Mouse (Mus musculus): ENCODE results near the gene Pip5k1c.

Pip5k1c gene

DNA sequence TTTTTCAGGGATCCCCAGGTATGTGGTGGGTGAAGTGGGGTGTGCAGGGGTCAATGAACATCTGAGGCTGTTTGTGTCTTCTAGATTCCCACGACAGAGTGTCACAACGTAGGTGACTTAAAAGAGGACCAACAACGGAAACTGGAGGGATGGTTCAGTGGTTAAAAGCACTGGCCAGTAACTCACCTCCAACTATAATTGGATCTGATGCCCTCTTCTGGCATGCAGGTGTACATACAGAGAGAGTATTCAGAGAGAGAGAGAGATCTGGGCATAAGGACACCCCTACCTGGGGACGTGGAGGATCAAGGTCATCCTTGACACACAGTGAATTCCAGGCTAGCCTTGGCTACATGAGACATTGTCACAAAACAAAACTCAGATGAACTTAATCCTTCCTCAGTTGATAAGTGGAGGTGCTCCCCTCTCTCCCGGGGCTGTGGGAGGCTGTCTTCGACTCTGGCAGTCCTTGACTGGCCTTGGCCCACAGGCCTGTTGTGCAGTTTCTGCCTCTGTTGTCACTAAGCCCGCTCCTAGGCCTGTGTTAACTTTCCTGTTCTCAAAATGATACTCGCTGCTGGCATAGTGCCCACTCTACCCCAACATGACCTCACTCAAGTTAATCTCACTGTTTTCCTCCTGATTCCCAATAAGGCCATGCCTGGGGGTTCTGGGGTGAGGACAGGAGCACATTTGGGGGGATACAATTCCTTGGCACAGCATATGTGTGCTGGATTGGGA is 51.8 kb downstream of the Pip5k1c start:
- DNase-seq (ENCODE audit: extremely low spot score, low read depth, low spot score) = no peak

DNA sequence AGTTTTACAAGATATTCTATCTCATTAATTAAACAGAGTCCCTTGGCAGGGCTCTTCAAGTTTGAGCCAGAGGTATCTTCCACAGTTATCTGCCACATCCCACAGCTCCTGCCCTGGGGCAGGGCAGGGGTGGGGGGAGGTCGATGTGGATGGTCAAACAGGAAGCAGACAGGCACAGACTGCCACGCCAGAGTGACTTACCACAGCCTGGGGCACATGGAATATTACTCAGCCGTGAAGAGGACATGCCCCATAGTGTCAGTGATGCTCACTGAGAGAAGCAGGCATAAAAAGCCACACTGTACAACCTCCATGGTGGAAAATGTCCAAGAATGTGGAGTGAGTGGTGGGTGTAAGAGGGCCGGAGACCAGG is 52.4 kb downstream of the Pip5k1c start:
- DNase-seq (ENCODE audit: extremely low spot score, low read depth, low spot score) = no peak

DNA sequence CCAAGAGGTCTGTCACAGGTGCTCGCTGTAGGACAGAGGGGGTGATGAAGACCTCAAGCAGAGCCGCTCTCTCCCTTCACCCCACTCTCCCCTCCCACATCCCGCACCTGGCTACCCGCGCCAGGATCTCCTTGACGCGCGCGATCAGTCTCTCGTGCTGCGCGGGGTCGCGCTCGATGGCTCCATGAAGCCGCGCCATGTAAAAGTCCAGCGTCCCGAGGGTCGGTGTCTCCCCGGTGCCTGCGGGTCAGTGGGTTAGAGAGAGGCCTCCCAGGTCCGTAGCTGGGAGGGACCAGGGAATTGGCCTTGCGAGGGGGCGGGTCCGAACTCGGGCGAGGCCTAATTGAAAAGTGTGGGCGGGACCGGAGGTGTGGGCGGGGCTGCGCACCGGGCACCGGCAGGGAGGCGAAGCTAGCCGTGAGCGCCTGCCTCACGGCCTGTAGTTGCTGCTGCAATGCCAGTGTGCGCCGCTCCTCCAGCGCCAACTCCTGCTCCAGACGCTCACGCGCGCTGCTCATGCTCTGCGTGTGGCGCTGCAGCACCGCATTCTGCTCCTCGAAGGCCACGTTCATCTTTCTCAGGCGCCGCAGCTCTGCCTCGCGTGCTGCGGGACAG is 53.8 kb downstream of the Pip5k1c start:
- DNase-seq (ENCODE audit: extremely low spot score, low read depth, low spot score) = no peak

DNA sequence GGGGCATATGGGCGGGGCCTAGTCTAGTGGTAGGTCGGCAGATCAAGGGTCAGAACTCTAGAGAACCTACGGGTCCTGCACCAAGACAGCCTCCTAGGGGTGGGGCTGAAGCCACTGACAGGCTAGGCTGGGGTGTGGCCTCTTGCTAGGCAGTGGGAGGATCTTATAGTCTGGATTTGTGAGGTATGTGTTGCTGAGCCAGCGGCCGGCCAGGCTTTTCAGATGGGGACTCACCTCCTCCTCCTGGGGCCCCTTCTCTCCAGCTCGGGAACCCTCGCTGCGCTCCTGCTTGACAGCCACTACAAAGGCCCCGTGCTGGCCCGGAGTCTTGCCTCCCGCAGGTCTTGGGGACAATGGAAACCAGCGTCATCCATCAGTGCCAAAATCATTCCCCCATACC is 56.4 kb downstream of the Pip5k1c start:
- no peak for DNase-seq (ENCODE audit: extremely low spot score, low read depth, low spot score)

DNA sequence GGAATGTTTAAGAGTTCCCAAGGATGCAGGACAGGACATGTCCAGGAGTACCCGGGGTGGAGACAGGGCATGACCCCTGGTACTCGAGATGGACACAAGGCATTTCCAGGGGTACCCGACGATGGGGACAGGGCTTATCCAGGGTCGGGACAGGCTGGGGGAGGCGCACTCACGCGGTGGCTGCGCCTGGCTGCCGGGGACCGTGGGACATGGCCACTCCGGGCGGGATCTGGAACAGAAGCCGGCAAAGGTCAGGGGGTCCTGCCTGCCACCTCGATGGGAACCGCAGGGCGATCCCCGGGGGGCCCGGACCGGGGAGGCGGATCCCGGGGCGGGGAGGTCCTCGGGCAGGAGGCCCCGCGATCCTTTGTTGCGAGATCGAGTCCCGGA is 57.2 kb downstream of the Pip5k1c start:
- no peak for DNase-seq (ENCODE audit: extremely low spot score, low read depth, low spot score)

DNA sequence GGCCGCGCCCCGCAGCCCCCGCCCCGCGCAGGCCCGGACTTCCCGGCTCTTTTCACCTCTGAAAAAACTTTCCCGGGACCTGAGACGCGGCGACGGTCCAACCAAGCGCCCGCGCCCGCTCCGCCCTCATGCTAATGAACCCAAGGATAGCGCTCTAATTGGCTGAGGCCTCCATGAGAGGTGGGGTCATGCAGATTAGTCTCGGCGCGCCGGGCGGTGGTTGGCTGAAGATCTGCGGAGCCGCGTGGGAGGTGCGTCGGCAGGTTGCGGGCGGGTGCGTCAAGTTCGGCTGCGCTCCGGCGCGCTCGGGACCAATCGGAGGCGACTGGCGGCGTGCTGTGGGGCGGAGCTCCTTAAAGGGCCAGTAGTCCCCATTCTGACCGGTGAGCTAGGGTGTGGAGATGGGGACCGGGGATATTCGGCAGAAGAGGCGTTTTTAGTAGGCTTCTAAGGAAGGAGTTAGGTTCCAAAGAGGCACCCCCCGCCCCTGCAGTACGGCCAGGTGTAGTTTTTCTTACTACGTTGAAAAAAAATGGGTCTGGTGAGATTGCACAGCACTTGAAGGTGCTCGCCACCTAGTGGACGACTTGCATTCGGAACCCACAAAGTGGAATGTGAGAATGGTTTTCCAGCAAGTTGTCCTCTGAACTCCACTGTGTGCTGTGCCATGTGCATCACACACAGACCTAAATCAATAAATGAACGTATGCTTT is 57.7 kb downstream of the Pip5k1c start, which contains the start of gene Hmg20b:
TSS of gene Hmg20b (minus strand) at position 130 of the 713 bp plus-strand sequence.
- DNase-seq (ENCODE audit: extremely low spot score, low read depth, low spot score) = peak; percentile 89

DNA sequence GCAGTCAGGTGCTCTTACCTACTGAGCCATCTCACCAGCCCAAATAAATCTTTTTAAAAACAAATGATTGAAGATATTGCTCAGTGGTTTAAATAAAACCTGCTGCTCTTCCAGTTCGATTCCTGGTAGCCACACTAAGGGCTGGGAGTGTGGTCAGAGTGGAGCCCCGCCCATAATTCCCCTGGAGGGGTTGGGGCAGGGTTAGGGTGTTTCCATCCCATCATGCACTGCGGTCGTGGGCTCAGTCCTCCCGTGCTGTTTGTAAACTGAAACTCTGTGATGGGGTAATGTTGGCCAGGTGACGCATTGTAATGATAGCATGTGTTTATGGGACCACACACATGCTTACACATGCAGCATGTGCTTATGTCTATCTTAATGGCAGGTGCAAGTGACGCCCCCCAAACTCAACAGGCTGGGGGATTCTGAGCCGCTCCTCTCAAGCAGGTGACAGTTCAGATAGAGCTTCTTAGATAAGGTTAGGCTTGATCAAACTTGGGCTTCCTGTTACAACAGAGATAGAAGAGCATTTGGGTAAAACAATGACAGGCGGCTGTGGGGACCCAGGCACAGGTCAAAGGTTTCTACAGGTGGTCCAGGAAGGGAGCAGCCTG is 59.0 kb downstream of the Pip5k1c start:
- no peak for DNase-seq (ENCODE audit: extremely low spot score, low read depth, low spot score)

DNA sequence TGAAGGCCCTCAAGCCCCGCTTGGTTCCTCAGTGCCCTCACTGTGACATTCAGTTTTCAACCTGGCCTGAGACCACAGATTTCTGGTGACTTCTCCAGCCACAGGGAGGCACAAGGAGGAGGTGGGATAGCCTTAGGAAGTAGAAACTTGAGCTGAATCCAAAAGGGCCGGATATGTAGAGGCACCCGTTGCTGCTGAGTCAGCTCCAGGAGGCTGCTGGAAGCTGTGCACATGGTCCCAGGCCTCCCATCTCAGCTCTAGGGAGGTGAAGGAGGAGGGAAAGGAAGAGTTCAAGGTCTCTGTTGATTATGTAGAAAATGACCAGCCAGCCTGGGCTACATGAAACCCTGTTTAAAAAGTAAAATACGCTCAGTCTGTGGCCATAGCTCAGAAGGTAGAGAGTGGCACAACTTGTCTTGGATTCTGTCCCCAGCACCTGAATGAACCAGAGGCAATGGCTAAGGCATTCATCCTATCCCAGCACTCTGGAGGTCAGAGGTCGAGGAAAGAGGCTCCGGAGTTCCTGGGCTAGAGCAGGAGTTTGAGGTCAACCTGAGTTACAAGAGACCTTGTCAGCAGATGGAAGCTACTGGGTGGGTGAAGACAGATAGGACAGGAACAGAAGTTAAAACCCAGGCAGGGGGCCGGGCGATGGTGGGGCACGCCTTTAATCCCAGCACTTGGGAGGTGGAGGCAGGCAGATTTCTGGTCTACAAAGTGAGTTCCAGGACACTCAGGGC is 62.1 kb downstream of the Pip5k1c start:
- no peak for DNase-seq (ENCODE audit: extremely low spot score, low read depth, low spot score)

DNA sequence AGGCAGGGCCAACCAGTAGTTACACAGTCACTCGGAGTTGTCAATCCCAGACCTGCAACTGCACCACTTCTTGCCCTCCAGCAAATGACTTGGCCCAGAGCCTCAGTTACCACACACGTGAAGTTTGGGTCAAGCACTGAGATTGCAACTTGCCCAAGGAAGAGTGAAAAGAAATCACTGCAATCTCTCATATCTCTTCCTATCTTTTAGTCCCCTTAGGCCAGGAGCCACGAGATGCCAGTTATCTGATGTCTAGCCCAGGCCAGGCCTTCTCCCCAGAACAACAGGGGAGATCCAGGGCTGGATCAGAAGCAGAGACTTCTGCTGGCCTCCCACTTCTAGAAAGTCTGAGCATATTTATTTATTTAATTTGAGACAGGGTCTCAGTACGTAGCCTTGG is 62.8 kb downstream of the Pip5k1c start:
- no peak for DNase-seq (ENCODE audit: extremely low spot score, low read depth, low spot score)

DNA sequence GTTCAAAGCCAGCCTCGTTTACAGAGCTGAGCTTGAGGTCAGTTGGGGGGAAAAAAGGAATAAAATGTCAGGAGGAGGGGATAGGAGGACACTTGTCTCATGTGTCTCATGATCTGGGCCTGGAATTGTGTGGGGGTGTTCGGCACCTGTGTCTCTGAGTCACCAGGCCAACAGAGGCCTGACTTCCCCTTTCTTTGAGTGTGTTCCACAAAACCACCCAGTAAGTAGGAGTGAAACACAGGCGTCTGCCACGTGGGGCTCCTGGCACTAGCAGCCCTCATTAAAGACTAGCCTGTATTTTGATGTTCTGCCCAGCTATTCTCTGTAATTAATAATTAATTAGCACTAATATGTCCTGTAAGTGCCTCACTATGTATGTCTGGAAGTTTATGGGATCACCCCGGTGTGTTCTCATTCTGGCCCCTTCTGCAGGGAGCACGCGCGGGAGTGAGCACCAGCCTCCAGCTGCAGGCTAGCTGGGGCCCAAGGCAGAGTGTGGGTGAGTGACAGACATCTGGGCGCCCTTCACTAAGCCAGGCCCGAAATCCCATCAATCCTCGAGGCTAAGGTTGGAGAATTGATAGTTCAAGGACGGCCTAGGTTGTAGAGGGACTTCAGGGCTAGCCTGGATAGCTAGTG is 63.7 kb downstream of the Pip5k1c start:
- no peak for DNase-seq (ENCODE audit: extremely low spot score, low read depth, low spot score)

DNA sequence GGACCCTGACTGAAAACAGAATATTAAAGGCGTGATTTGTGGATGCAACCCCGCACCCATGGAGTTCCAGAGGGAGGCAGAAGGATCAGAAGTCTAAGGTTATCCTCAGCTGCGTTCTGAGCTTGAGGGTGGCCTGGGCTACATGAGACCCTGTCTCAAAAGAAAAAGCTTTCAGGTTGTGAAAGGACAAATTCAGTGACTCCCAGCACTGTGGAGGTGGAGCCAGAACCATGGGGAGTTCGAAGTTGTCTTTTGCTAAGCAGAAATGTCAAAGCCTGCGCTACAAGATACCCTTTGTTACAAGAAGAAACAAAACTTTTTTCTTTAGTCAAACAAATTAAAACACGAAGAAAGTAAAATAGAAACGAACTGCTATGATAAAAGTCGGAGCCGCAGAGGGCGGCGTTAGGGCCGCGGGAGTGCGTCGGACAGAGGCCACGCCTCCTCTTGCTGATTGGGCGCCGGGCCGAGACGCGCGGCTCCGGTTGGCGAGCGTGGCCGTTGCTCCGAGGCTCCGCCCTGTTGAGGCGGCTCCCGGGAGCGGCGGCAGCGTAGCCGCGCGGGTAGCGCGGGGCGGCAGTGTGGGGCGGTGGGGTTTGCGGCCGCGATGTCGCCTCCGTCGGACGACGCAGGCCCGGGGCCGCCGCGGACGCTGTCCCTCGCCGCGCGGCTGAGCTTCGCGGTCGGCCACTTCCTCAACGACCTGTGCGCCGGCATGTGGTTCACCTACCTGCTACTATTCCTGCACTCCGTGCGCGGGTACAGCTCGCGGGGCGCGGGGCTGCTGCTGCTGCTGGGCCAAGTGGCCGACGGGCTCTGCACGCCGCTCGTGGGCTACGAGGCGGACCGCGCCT is 64.5 kb downstream of the Pip5k1c start, which contains the start of gene Mfsd12:
TSS of gene Mfsd12 (plus strand) at position 501 of the 854 bp plus-strand sequence.
- DNase-seq (ENCODE audit: extremely low spot score, low read depth, low spot score) = no peak

DNA sequence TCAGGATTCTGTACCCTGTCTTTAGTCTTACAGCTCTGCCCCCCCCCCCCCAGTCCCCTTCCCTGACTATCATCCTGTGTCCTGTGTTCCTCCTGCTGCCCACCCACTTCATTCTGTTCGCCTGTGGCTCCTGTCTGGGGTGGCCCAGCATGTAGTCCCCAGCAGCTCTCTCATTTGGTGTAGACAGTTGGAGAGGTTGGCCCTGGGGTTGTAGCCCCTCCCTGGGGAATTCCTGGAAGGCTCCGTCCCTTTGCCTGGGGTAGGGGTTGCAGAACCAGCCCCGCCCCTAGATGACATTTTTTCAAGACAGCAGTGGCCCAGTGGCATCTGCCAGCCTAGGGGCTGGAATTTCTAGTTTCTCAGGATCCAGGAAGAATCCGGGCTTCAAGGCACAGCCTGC is 65.4 kb downstream of the Pip5k1c start:
- DNase-seq (ENCODE audit: extremely low spot score, low read depth, low spot score) = no peak

DNA sequence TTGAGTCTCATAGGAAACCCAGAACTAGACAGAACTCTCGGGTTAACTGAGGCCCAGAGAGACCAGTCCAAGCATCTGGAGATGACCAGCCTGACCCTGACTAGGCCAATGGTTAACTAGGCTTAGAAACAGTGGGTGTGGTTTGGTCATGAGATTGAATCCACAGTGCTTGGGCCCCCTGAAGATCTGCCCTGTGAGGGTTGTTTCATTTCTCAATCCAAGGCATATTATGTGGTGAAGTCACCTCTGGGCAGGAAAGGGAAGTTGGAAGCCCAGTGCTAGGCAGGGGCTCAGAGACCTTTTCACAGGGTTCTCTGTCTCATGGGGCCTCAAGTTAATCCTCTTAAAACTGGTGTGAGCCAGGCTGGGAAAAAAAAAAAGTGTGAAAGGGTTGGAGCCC is 66.1 kb downstream of the Pip5k1c start:
- DNase-seq (ENCODE audit: extremely low spot score, low read depth, low spot score) = no peak

DNA sequence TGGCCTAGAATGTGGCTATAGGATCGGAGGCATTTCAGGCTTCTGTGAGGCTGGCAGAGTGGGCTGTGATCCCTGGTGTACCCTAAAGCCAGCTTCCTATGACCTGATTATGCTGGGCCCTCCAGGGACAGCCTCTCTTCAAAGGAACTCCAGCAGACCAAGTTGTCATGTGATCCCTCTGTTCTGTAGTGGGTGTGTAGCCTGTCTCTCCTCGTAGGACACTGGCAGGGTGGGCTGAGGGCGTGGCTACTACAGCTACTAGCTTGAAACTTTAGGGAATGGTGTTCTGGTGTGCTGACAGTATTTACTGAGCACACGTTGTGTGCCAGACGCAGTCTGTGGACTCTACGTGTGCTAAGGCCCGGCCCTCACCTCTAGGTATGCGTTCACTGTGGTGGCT is 68.0 kb downstream of the Pip5k1c start:
- no peak for DNase-seq (ENCODE audit: extremely low spot score, low read depth, low spot score)

DNA sequence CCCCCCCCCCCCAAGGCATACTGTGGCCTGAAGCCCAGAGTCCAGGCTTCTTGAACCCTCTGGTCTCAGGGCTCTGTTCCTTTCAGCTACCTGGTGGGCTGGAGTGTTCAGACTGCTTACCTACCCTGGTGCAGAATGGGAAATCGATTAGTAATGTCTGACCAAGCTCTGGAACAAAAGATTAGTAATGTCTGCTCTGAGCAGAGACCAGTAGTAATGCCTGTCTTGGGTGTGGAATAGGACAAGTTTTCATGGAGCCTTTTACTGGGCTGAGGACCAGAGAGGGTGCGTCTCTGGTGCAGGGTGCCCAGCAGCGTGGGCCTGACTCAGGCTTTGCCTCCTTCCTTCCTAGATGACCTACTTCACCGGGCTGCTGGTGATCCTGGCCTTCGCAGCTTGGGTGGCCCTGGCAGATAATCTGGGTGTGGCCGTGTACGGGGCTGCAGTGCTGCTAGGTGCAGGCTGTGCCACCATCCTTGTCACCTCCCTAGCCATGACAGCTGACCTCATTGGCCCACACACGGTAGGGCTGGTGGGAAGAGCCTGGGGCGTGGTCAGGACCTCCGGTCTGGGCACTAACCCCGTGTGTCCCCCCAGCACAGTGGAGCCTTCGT is 69.7 kb downstream of the Pip5k1c start:
- DNase-seq (ENCODE audit: extremely low spot score, low read depth, low spot score) = no peak

DNA sequence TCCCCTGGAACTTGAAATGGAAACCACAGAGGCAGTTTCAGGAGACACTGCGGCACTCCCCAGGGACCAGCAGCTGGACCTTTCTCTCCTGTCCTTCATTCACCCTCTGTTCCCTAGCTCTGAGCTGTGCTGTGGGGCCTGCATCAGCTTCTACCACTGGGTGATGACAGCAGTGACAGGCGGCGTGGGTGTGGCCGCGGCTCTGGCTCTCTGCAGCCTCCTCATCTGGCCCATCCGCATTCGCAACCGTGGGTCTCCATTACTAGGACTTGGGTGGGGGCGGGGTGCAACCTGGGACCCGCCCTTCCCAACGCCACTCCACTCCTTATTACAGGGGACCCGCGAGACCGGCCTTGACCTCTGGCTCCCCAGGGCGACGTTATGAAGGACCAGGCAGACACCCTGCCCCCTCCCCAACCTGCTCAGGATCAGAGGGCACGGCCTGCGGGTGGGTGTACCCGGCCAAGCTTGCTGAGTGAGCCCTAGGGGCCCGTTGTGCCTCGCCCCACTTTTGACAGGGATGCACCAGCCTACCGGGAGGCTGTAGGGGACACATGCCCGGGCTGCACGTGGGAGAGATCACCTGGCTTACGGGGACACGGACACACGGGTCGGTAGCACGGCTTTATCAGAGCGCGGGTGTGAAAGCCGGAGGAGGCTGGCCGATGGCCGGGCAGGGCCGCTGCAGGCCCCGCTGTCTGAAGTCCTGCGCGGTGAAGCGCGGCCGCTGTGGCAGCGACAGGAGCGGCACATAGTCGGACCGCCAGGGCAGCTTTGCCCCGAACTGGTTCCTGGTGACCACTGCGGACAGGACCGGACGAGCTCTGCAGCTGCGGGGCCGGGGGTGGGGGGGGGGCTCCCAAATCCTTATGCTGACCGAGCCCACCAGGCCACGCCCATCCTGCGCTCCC is 70.9 kb downstream of the Pip5k1c start:
- DNase-seq (ENCODE audit: extremely low spot score, low read depth, low spot score) = no peak

DNA sequence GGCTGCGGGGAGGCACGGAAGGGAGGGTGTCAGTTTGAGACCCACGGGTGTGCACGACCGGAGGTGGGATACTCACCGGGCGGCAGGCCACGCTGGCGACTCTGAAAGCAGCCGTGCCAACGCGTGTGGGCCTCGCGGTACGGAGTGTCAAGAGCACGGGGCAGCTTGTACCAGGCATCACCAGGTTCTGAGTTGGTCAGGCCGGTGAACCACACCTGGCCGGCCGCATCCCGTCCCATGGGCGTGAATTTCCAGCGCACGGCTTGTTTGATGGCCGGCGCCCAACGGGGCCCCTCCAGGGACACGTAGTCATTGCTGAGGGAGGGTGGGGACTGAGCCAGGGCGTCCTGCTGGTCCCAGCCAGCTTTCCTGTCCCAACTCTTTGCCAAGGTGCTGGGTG is 71.9 kb downstream of the Pip5k1c start:
- DNase-seq (ENCODE audit: extremely low spot score, low read depth, low spot score) = no peak

DNA sequence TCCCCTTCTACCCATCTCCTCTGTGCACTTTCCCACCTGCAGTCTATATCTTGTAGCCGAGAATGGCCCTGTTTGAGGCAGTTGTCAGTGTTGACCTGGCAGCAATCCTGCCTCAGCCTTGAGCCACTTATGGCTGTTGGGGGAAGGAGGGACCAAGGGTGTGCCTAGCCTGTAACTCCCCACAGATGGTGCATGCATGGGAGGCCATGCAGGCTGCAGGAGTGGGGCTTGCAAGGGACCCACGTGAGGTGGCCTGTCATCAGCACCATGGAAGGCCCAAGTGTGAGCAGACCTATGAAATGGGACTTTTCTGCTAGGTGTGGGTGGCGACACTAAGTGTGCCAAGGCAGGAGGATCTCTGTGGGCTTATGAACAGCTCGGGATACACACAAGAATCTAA is 72.3 kb downstream of the Pip5k1c start:
- DNase-seq (ENCODE audit: extremely low spot score, low read depth, low spot score) = no peak

Data from hindlimb bud, embryonic 11.5 days (tissue).